Mouse (Mus musculus) mouse embryonic stem cell (cell line): ENCODE results near the gene Klkb1.
"Not testable (repeated sequence)": the region's sequence is repeated elsewhere in the genome, so short reads cannot be mapped to it uniquely, and the experiment has no call there.

Source experiments
- in situ Hi-C, 2 experiments: fragments of 300-500 bp; cut with MboI; formaldehyde crosslinking; loops; 1 replicate in 1 of 2; 3 replicates in 1 of 2; pipeline ENCODE4 v1.14.3; 2019 to 2020; ENCODE audit warnings: low sequenced_read_pairs in 2 of 2, low pct_unique_long_range_greater_than_20kb in 1 of 2, mixed read lengths in 1 of 2; ENCODE audit not compliant: unreplicated experiment in 1 of 2

Gene Klkb1

GRCm38 (mm10) chr8:45294687-45295086 lies at the start of gene Klkb1:
Gene Klkb1 (minus strand): TSS chr8:45294859.
- in situ Hi-C loops, result no loop called here

- in situ Hi-C loops, result no loop called here
Measured at GRCm38 (mm10) chr8:45344298-45344697, 49.6 kb upstream of the Klkb1 start.

- in situ Hi-C loops, result no loop called here
Measured at GRCm38 (mm10) chr8:45341630-45342628, 47.3 kb upstream of the Klkb1 start.

GRCm38 (mm10) chr8:45333493-45333892 lies 38.8 kb upstream of the Klkb1 start:
- in situ Hi-C loops, result no loop called here

- in situ Hi-C loops, result no loop called here
Measured at GRCm38 (mm10) chr8:45332685-45333409, 38.2 kb upstream of the Klkb1 start, which contains the start of gene Cyp4v3. Gene Cyp4v3 (minus strand): TSS chr8:45333216.

- in situ Hi-C loops, result no loop called here
Measured at GRCm38 (mm10) chr8:45330856-45331255, 36.2 kb upstream of the Klkb1 start.

- in situ Hi-C loops, result no loop called here
Measured at GRCm38 (mm10) chr8:45329206-45329980, 34.7 kb upstream of the Klkb1 start.

- in situ Hi-C loops, result not testable (repeated sequence)
Measured at GRCm38 (mm10) chr8:45327076-45327475, 32.4 kb upstream of the Klkb1 start.

GRCm38 (mm10) chr8:45324151-45324550 lies 29.5 kb upstream of the Klkb1 start:
- in situ Hi-C loops, result no loop called here

- in situ Hi-C loops, result no loop called here
Measured at GRCm38 (mm10) chr8:45321365-45321764, 26.7 kb upstream of the Klkb1 start.

GRCm38 (mm10) chr8:45320930-45321329 lies 26.3 kb upstream of the Klkb1 start:
- in situ Hi-C loops, result no loop called here

GRCm38 (mm10) chr8:45310967-45311366 lies 16.3 kb upstream of the Klkb1 start:
- in situ Hi-C loops, result no loop called here

- in situ Hi-C loops, result no loop called here
Measured at GRCm38 (mm10) chr8:45308366-45308765, 13.7 kb upstream of the Klkb1 start, which contains the start of gene Gm45753. Gene Gm45753 (minus strand): TSS chr8:45308466.

- in situ Hi-C loops, result no loop called here
Measured at GRCm38 (mm10) chr8:45305479-45305878, 10.8 kb upstream of the Klkb1 start.

GRCm38 (mm10) chr8:45304354-45304753 lies 9.7 kb upstream of the Klkb1 start:
- in situ Hi-C loops, result no loop called here

GRCm38 (mm10) chr8:45302390-45302789 lies 7.7 kb upstream of the Klkb1 start:
- in situ Hi-C loops, result no loop called here

- in situ Hi-C loops, result no loop called here
Measured at GRCm38 (mm10) chr8:45295276-45295675, 617 bp upstream of the Klkb1 start.

- in situ Hi-C loops, result no loop called here
Measured at GRCm38 (mm10) chr8:45291790-45292189, 2.9 kb downstream of the Klkb1 start.

GRCm38 (mm10) chr8:45281630-45282029 lies 13.0 kb downstream of the Klkb1 start:
- in situ Hi-C loops, result no loop called here
